Mouse (Mus musculus) cerebellum, adult 2 months (tissue): ENCODE results near the gene Slc44a1. TPM values are rescaled to one million over a fixed set of nuclear protein-coding genes. Genes with fewer than 3 reads are reported as not detected.

Source experiments
- DNase-seq, 2 experiments: peaks; one replicate each; pipeline ENCODE4 v3.0.0; 2021
- H3K27ac ChIP-seq: fragments of 200-500 bp; 2 replicates; pipeline ENCODE4 v1.5.1; 2012; ENCODE audit warnings: low read length, control low read depth, inconsistent platforms; ENCODE audit not compliant: insufficient read depth
- H3K27me3 ChIP-seq: fragments of 200-500 bp; 2 replicates; pipeline ENCODE4 v1.6.1; 2012; ENCODE audit warnings: inconsistent platforms, mild to moderate bottlenecking, low read length, moderate library complexity; ENCODE audit not compliant: control insufficient read depth, insufficient read depth
- H3K4me1 ChIP-seq: fragments of 200-500 bp; 2 replicates; pipeline ENCODE4 v1.6.1; 2011; ENCODE audit warnings: low read length; ENCODE audit not compliant: control insufficient read depth, insufficient read depth
- H3K4me3 ChIP-seq: fragments of 200-500 bp; replicated peaks from 2 replicates; pipeline ENCODE3; 2011; ENCODE audit warnings: mild to moderate bottlenecking, low read depth, low read length, control low read depth; ENCODE audit not compliant: insufficient read depth
- CTCF ChIP-seq: fragments of 200-500 bp; IDR thresholded peaks from 2 replicates; pipeline ENCODE4 v1.5.1; 2011; ENCODE audit warnings: low read depth, mild to moderate bottlenecking, control low read depth, low read length, moderate library complexity, borderline replicate concordance; ENCODE audit not compliant: insufficient read depth
- POLR2A ChIP-seq: fragments of 200-500 bp; IDR thresholded peaks from 2 replicates; pipeline ENCODE4 v1.6.1; 2011; ENCODE audit warnings: low read length, control low read depth, borderline replicate concordance; ENCODE audit not compliant: insufficient read depth
- WGBS: fragments of 180-500 bp; shearing (Covaris S2); methylation state at CpG from one replicate; pipeline ENCODE4 v1.1.7; 2018; 5-methylcytosine and 5-hydroxymethylcytosine counted together
- polyA plus RNA-seq: library from polyadenylated mRNA; depleted of rRNA; stranded (reverse); fragments of >200 nt; gene quantifications from 2 replicates; pipeline ENCODE4 v1.2.3, GENCODE M21; 2012

Slc44a1 gene
- polyA plus RNA-seq, 1 experiment: 85.3 TPM

DNA sequence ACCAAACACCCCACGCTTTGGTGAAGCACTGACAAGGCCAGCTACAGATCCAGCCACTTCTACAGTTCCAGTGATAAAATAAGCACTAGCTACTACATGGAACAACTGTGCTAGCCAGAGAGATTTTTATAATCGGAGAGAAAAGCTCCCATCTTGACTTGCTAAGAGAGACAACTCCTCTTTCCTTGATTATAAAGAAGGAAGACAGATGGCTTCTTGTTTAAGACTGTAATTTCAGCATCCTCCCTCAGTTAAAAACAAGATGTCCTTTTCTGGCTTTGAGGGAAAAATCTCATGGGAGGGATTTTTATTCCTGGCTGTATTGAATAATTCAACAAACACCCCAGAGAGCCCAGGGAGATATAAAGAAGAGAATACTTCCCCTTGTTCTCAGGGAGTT is 1.8 kb upstream of the Slc44a1 start:
- Histone ChIP-seq H3K4me3 (no peak overlapping the region), H3K4me1 (peaks cover 3% of the 10 kb centered on the region; the same call in 1 of the 2 replicates), H3K27me3 (no peaks in the 10 kb centered on the region), H3K27ac (no peak overlapping the region)
- 84% methylated on average over 2 of the region's 2 CpGs for WGBS
- TF ChIP-seq CTCF: no peak
- TF ChIP-seq POLR2A: no peak
- no peak for DNase-seq

DNA sequence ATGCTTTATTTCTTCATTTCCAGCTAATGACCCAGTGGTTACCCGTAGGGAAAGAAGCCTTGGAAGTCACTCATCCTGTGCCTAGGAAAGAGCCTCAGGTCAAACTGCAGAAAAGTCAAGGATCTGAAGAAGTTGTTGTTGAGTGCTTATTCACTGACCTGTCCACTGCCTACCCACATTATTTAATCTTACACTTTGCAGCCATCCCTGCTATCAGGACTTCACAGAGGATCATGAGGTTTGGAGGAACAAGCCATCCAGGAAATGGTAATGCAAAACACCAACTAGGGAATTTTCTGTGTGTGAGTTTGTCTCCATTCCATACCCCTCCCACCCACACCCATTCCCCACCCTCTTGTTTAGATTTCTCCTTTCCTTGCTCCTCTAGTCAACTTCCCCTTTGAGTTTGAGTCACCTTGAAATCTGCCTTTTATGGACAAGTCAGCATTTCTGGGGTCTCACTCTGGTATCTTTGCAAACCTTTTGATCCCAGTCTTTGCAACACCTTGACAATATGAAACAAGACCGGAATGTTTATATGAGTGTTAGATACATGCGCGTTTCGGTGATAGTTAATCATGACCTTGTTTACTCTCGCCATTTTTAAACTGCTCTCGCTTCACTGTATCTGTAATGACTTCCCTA is 1.3 kb upstream of the Slc44a1 start:
- no peak overlapping the region for H3K4me3 ChIP-seq
- TF ChIP-seq POLR2A (no peak), CTCF (no peak)

DNA sequence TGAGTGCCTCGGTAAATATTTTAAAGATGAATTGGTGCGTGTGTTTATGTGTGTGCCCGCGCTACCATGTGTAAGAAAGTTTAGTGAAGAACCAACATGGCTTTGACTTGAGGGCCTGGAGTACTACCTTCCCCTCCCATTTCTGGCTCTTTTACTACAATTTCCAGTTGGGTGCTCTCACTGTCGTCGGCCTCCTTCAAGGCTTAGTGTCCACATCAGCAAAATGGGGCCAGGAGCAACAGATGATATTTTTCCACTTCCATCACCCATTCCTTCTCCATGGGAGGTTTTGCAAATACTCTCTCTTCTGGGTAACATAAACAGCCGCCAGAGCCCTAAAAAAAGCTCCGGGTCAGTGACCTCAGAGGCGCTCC is 590 bp upstream of the Slc44a1 start:
- H3K4me1 ChIP-seq: peaks cover 7% of the 10 kb centered on the region; the same call in 1 of the 2 replicates
- H3K4me3 ChIP-seq: peak overlapping the region; percentile 71
- 19% methylated on average over 9 of the region's 9 CpGs for WGBS
- H3K27ac ChIP-seq: peak overlapping the region; percentile 99
- no peaks in the 10 kb centered on the region for H3K27me3 ChIP-seq
- no peak for TF ChIP-seq POLR2A
- no peak for TF ChIP-seq CTCF
- no peak for DNase-seq

More for the DNA sequence above, 1.3 kb upstream of the Slc44a1 start:
- WGBS: 88% methylated on average over 7 of the region's 7 CpGs
- no peak for DNase-seq
- Histone ChIP-seq H3K27me3 (no peaks in the 10 kb centered on the region), H3K4me1 (peaks cover 6% of the 10 kb centered on the region; the same call in 1 of the 2 replicates), H3K27ac (no peak overlapping the region)

DNA sequence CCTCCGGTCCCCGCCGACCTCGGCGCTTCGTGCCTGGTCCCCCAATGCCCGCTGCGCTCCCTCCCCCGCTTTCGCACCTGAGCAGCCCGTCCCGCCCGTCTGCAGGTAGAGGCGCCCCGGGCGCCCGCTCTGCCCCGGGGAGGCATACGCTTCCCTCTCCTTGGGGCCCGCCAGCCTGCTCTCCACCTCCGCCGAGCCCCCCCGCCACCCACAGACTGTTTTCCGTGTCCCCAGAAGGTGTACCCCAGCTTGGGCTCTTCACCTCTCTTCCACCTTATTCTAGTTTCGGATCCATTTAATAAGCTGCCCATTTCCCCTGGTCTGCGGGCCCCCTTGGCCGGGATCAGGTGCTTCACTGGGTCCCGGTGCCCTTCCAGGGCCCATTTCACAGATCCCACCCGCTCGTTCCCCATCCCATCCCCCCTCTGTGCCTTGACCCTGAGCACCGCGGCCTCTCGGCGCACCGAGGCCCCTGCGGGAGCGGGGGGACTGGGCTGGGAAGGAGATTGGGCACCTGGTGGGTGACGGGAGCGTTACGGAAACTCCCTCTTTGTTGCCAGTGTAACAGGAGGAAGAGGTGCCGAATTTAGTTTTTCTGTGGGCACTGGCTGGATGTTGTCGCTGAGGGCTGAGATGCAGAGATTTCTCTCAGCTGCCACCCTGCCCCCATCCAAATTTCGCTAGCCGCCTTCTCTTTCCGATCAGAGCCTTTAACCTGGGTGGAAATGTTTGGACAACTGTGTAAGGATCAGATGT is 781 bp downstream of the Slc44a1 start:
- WGBS: under 1% methylated on average over 45 of the region's 45 CpGs
- TF ChIP-seq POLR2A (peak; percentile 46; the same call in 1 of the 2 replicates), CTCF (no peak)
- peak overlapping the region; percentile 71 for H3K4me3 ChIP-seq
- peaks cover 10% of the 10 kb centered on the region; the same call in 1 of the 2 replicates for H3K4me1 ChIP-seq
- peak overlapping the region; percentile 95 for H3K27ac ChIP-seq
- no peaks in the 10 kb centered on the region for H3K27me3 ChIP-seq
- peak; percentile 81 to 82 for DNase-seq

DNA sequence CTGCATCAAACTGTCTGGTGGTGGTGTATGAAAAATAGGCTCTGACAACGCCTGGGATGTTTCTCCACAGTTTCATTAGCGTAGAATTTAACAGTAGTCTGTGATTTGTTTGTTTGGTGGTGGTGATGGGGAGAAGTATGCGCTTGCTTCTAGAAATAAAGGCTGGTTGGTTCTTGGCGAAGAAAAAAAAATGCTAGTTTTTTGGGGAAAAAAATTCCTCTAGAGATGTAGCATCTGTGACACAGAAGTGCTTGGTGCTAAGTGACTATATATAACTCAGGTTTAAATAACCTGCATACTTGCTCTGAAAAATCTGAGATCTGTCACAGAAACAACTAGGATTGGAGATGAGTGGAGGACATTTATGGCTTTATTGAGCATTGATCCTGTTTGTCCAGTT is 1.5 kb downstream of the Slc44a1 start:
- 5% methylated on average over 4 of the region's 4 CpGs for WGBS
- no peak for DNase-seq
- H3K4me1 ChIP-seq: peaks cover 16% of the 10 kb centered on the region; the same call in 1 of the 2 replicates
- no peaks in the 10 kb centered on the region for H3K27me3 ChIP-seq
- peak overlapping the region; percentile 13; the same call in 1 of the 2 replicates for H3K27ac ChIP-seq
- H3K4me3 ChIP-seq: peak overlapping the region; percentile 71
- TF ChIP-seq POLR2A: no peak
- TF ChIP-seq CTCF: no peak

DNA sequence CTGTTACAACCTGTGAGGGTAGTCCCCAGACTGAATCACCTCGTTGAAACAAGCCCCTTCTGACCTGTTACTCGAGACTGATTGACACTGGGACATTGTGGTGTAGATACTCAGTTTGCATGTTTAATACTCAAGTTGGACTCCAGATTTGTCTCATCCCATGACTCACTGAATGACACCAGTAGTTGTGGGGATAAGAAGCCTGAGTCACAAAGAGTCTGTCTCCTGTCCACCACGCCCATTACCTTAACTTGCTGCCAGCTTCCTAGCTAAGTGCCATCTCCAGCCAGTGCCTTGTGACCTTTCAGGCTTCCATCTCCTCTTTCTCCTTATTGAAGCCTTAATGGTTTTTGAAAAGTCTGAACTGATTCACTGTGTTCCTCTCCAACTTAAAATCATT is 6.0 kb downstream of the Slc44a1 start:
- peaks cover 17% of the 10 kb centered on the region for H3K4me1 ChIP-seq
- H3K4me3 ChIP-seq: no peak overlapping the region
- TF ChIP-seq CTCF (no peak), POLR2A (no peak)
- no peaks in the 10 kb centered on the region for H3K27me3 ChIP-seq
- WGBS: 76% methylated on average over 3 of the region's 3 CpGs
- no peak for DNase-seq
- H3K27ac ChIP-seq: no peak overlapping the region

DNA sequence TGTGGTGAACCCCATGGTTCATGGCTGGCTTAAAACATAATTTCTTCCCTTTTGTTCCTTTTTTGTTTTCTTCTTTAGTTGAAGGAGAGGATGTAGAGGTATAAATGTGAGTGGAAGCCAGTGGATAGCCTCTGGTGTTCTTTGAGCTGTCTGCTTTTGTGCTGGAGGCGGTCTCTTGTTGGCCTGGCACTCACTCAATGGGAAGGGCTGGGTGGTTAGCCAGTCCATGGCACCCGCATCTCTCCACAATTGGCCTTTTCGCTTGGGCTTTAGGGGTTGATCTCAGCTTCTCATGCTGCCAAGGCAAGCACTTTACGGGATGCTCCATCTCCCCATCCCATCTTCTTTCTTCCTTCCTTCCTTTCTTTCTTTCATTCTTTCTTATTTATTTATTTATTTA is 7.6 kb downstream of the Slc44a1 start:
- 79% methylated on average over 4 of the region's 4 CpGs for WGBS
- Histone ChIP-seq H3K27ac (no peak overlapping the region), H3K4me1 (peaks cover 24% of the 10 kb centered on the region), H3K4me3 (no peak overlapping the region), H3K27me3 (no peaks in the 10 kb centered on the region)
- no peak for TF ChIP-seq CTCF
- TF ChIP-seq POLR2A: no peak
- no peak for DNase-seq

DNA sequence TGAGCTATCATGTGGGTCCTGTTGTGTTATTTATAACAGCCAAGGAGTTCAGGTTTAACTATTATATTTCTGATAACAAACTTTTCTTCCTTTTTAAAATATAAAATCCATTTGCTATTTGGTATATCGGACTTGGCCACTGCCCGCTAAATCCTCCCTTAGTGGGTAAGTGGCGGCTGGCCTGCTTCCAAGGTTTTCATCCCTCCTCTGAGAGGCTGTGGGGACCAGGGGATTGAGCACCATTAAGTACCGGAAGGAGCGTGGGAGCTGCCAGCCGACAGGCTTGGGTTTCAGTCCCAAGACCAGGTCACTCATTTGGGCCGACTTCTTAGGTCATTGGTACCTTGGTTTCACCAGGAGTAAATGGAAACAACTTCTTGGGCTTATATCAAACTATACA is 10.5 kb downstream of the Slc44a1 start:
- no peak overlapping the region for H3K4me3 ChIP-seq
- peaks cover 20% of the 10 kb centered on the region for H3K4me1 ChIP-seq
- TF ChIP-seq POLR2A (no peak), CTCF (no peak)
- H3K27ac ChIP-seq: no peak overlapping the region
- no peaks in the 10 kb centered on the region for H3K27me3 ChIP-seq
- WGBS: 22% methylated on average over 7 of the region's 7 CpGs
- no peak for DNase-seq
